28 mouse cellular contexts compared by ENCODE assay signal in the genomic region with DNA sequence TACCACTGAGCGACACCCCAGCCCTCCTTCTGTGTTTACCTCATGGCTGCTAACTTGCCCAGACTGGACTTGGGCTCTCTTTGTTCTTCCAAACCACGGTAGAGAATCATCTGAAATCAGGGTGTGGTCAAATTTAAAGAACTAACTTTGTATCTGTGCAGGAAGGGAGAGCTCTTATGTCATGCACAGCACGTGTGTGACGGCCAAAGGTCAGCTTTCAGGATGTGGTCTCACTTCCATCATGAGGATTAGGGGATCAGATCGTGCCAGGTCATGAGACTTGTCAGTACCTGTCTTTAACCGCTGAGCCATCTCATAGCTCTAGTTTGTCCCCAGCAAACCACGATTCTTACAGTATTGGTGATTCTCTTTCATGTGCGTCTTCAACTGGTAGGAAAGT. TPM values are rescaled to one million over a fixed set of nuclear protein-coding genes. Genes with fewer than 3 reads are reported as not detected.
"Had no signal": no experiment of that assay in that cellular context is flagged by ENCODE, and none has a peak within 500 bp of the region (broad histone marks: within the 10 kb centered on the region; RNA-seq: fewer than 3 reads in every experiment).

No protein-coding gene starts in this region.

- H3K36me3 ChIP-seq: limb, embryonic 10.5 days; limb, embryonic 13.5 days; liver, embryonic 12.5 days; liver, embryonic 15.5 days; lung, embryonic 15.5 days; midbrain, embryonic 12.5 days; neural tube, embryonic 13.5 days had no signal

- ATAC-seq: liver, embryonic 12.5 days; midbrain, embryonic 16.5 days had no signal

- H3K27ac ChIP-seq: kidney, postnatal 0 days; layer of hippocampus, adult 2 months; limb, embryonic 10.5 days; limb, embryonic 13.5 days; liver, embryonic 12.5 days; liver, embryonic 15.5 days; lung, embryonic 15.5 days; midbrain, embryonic 12.5 days; neural tube, embryonic 13.5 days; stomach, postnatal 0 days had no signal

- H3K4me3 ChIP-seq: layer of hippocampus, adult 2 months; limb, embryonic 10.5 days; limb, embryonic 13.5 days; liver, embryonic 12.5 days; liver, embryonic 15.5 days; lung, embryonic 15.5 days; midbrain, embryonic 12.5 days; myocyte; neural tube, embryonic 13.5 days had no signal

- H3K4me1 ChIP-seq: liver, embryonic 15.5 days had no signal

- H3K4me2 ChIP-seq: limb, embryonic 13.5 days; liver, embryonic 12.5 days; liver, embryonic 15.5 days; lung, embryonic 15.5 days; midbrain, embryonic 12.5 days; neural tube, embryonic 13.5 days had no signal

- H3K9ac ChIP-seq: limb, embryonic 13.5 days; liver, embryonic 12.5 days; liver, embryonic 15.5 days; lung, embryonic 15.5 days; midbrain, embryonic 12.5 days; neural tube, embryonic 13.5 days had no signal

- DNase-seq: kidney, adult 2 months; kidney, postnatal 25 days; layer of hippocampus, adult 9-11 months; liver; lung, adult 18-20 months; lung, postnatal 10 days; lung, postnatal 36 days; retina, postnatal 1 day; right cerebral cortex, postnatal 25 days; thymus, postnatal 25 days had no signal

- H3K9me3 ChIP-seq: limb, embryonic 10.5 days; limb, embryonic 13.5 days; liver, embryonic 12.5 days; liver, embryonic 15.5 days; lung, embryonic 15.5 days; midbrain, embryonic 12.5 days; neural tube, embryonic 13.5 days had no signal

RNA-seq across cellular contexts. Expression of gene Tctex1d1, which starts 3.3 kb away (rescaled TPM):
- total RNA-seq: monocyte, adult 5-6 weeks; neutrophil, adult 5-6 weeks had no signal
- polyA plus RNA-seq: kidney, adult 2 months; large intestine, adult 2 months; midbrain, embryonic 12.5 days; myocyte had no signal

RNA-seq across cellular contexts. Expression of gene Insl5, which starts 44.9 kb away (rescaled TPM):
- total RNA-seq: monocyte, adult 5-6 weeks; neutrophil, adult 5-6 weeks had no signal
- polyA plus RNA-seq: kidney, embryonic 14.5 days; kidney, postnatal 0 days; limb, embryonic 10.5 days; limb, embryonic 13.5 days; liver, embryonic 12.5 days; liver, embryonic 15.5 days; midbrain, embryonic 12.5 days; myocyte; stomach, embryonic 14.5 days; stomach, postnatal 0 days; urinary bladder, adult 2 months had no signal
